Mouse (Mus musculus) embryonic fibroblast, embryonic 13.5 days (primary cell): Measurements from ENCODE around the gene Shpk.

Source experiments
- CTCF ChIP-seq: IDR thresholded peaks from 2 replicates; pipeline ENCODE4 v1.5.1; 2011; ENCODE audit warnings: mild to moderate bottlenecking, control low read depth, low read length, moderate library complexity, borderline replicate concordance; ENCODE audit not compliant: insufficient read depth
- POLR2A ChIP-seq: IDR thresholded peaks from 2 replicates; pipeline ENCODE4 v1.6.1; 2011; ENCODE audit warnings: low read depth, mild to moderate bottlenecking, control low read depth, low read length, moderate library complexity

DNA sequence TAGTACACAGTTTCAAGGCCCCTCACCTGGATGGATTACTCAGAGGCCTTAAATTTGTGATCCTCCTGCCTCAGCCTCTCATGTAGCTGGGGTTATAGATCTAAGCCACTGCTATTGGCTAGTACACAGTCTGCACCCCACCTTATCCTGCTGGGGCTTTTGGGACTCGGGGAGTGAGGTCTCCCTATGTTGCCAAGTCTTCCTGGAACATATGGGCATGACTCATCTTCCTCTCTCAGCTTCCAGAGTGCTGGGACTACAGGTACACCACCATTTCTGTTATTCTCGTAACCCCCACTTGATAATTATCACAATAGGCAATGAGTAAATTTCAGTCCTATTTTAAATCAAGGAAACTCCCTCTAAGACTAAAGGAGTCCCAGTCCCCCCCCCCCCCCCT is 4.8 kb upstream of the Shpk start:
- no peak for TF ChIP-seq POLR2A
- no peak for TF ChIP-seq CTCF
